Mouse (Mus musculus): ENCODE data around the gene Ppp1r13b. TPM values are rescaled to one million over a fixed set of nuclear protein-coding genes. Genes with fewer than 3 reads are reported as not detected.

Ppp1r13b gene
- total and polyA plus RNA-seq, 3 experiments: 1.5 to 8.7 TPM; not detected in 1

GRCm38 (mm10) chr12:111832643-111833042 lies 75.3 kb downstream of the Ppp1r13b start:
- no peaks in the 10 kb centered on the region for H3K36me3 ChIP-seq (ENCODE audit: control insufficient read depth in 1 of 2, insufficient read depth in 2 of 2, low read length in 2 of 2)
- DNase-seq (ENCODE audit: low read depth, low spot score): no peak
- H3K27me3 ChIP-seq (ENCODE audit: control insufficient read depth in 1 of 2, insufficient read depth in 2 of 2, low read length in 2 of 2): no peaks in the 10 kb centered on the region
- H3K9me3 ChIP-seq (replicated peaks; ENCODE audit: insufficient read depth, low read length): no peaks in the 10 kb centered on the region
- H3K79me2 ChIP-seq (ENCODE audit: control insufficient read depth, insufficient read depth, low read length, poor library complexity): no peaks in the 10 kb centered on the region
- H3K9ac ChIP-seq (ENCODE audit: control insufficient read depth, low read depth, low read length, poor library complexity, severe bottlenecking): no peak overlapping the region
- TF ChIP-seq EP300 (IDR thresholded peaks at IDR 0.05; ENCODE audit: low read depth in 1 of 2, low read length in 2 of 2) (no peak), ETS1 (IDR thresholded peaks at IDR 0.05; ENCODE audit: low read depth, low read length) (no peak), SMC3 (IDR thresholded peaks at IDR 0.05; ENCODE audit: low read depth, low read length) (no peak), TCF12 (IDR thresholded peaks at IDR 0.05; ENCODE audit: low read depth, low read length) (no peak), MAZ (IDR thresholded peaks at IDR 0.05; ENCODE audit: low read depth, low read length) (no peak), MAFK (IDR thresholded peaks at IDR 0.05; ENCODE audit: borderline replicate concordance, low read depth, low read length) (no peak), TAL1 (IDR thresholded peaks at IDR 0.05; ENCODE audit: low read length) (no peak), ZKSCAN1 (IDR thresholded peaks at IDR 0.05; ENCODE audit: low read depth, low read length) (no peak), RAD21 (IDR thresholded peaks at IDR 0.05; ENCODE audit: low read depth, low read length) (no peak), POLR2A (IDR thresholded peaks at IDR 0.05; ENCODE audit: control insufficient read depth in 1 of 2, insufficient read depth in 1 of 2, low read depth in 1 of 2, low read length in 2 of 2, poor library complexity in 1 of 2) (no peak), ZC3H11A (IDR thresholded peaks at IDR 0.05; ENCODE audit: low read depth, low read length) (no peak), GATA1 (IDR thresholded peaks at IDR 0.05; ENCODE audit: low read depth, low read length) (no peak), E2F4 (IDR thresholded peaks at IDR 0.05; ENCODE audit: borderline replicate concordance, low read depth, low read length) (no peak), BHLHE40 (IDR thresholded peaks at IDR 0.05; ENCODE audit: borderline replicate concordance, low read depth, low read length) (no peak), NELFE (IDR thresholded peaks at IDR 0.05; ENCODE audit: low read depth, low read length) (no peak), ZNF384 (IDR thresholded peaks at IDR 0.05; ENCODE audit: low read depth, low read length) (no peak), TBP (IDR thresholded peaks at IDR 0.05; ENCODE audit: low read depth, low read length) (no peak), MXI1 (IDR thresholded peaks at IDR 0.05; ENCODE audit: low read depth, low read length) (no peak), JUND (IDR thresholded peaks at IDR 0.05; ENCODE audit: low read depth, low read length) (no peak), KAT2A (conservative IDR thresholded peaks at IDR 0.05; ENCODE audit: low read depth, low read length) (no peak)
- H3K4me3 ChIP-seq (ENCODE audit: control insufficient read depth in 1 of 2, insufficient read depth in 1 of 2, low read depth in 2 of 2, low read length in 2 of 2): no peak overlapping the region
- H3K4me1 ChIP-seq (ENCODE audit: control insufficient read depth in 1 of 2, insufficient read depth in 2 of 2, low read length in 2 of 2): no peaks in the 10 kb centered on the region
- H3K27ac ChIP-seq (ENCODE audit: control insufficient read depth, low read depth, low read length): no peak overlapping the region

- TF ChIP-seq POLR2A (IDR thresholded peaks at IDR 0.05; ENCODE audit: control insufficient read depth in 1 of 2, insufficient read depth in 1 of 2, low read depth in 1 of 2, low read length in 2 of 2, poor library complexity in 1 of 2): no peak
- Histone ChIP-seq H3K27ac (ENCODE audit: control insufficient read depth, low read depth, low read length) (no peak overlapping the region), H3K4me1 (ENCODE audit: control insufficient read depth in 1 of 2, insufficient read depth in 2 of 2, low read length in 2 of 2) (no peaks in the 10 kb centered on the region), H3K27me3 (ENCODE audit: control insufficient read depth in 1 of 2, insufficient read depth in 2 of 2, low read length in 2 of 2) (no peaks in the 10 kb centered on the region), H3K36me3 (ENCODE audit: control insufficient read depth in 1 of 2, insufficient read depth in 2 of 2, low read length in 2 of 2) (no peaks in the 10 kb centered on the region), H3K4me3 (ENCODE audit: control insufficient read depth in 1 of 2, insufficient read depth in 1 of 2, low read depth in 2 of 2, low read length in 2 of 2) (no peak overlapping the region), H3K79me2 (ENCODE audit: control insufficient read depth, insufficient read depth, low read length, poor library complexity) (no peaks in the 10 kb centered on the region), H3K9ac (ENCODE audit: control insufficient read depth, low read depth, low read length, poor library complexity, severe bottlenecking) (no peak overlapping the region), H3K9me3 (replicated peaks; ENCODE audit: insufficient read depth, low read length) (no peaks in the 10 kb centered on the region)
- no peak for DNase-seq (ENCODE audit: low read depth, low spot score)
Measured at GRCm38 (mm10) chr12:111830375-111830774, 77.5 kb downstream of the Ppp1r13b start.

Measured in MEL (cell line).